In the genomic region with DNA sequence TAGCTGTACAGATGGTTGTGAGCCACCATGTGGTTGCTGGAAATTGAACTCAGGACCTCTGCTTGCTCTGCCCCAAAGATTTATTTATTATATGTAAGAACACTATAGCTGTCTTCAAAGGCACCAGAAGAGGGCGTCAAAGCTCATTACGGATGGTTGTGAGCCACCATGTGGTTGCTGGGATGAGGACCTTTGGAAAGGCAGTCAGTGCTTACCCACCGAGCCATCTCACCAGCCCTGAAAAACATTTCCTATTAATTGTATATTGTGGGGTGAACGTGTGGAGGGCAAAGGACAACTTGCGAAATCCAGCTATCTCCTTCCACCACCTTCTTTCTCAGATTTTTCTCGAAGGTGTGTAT, we compare ENCODE assay signal across 8 mouse cellular contexts. TPM values are rescaled to one million over a fixed set of nuclear protein-coding genes. Genes with fewer than 3 reads are reported as not detected.
DNase-seq lines count a peak whose midpoint lies in the region; ATAC-seq and TF ChIP-seq lines count a peak whose summit lies in the region.

No protein-coding gene starts in this region.

- peak overlapping the region; percentile 74 for H3K9ac ChIP-seq in MEL (ENCODE audit: control insufficient read depth, low read depth, low read length, poor library complexity, severe bottlenecking)
- peak overlapping the region; percentile 59; the same call in 1 of the 2 replicates for H3K9ac ChIP-seq in embryonic facial prominence, embryonic 13.5 days
- no peak overlapping the region for H3K9ac ChIP-seq in intestine, embryonic 15.5 days

- H3K4me3 ChIP-seq in MEL (ENCODE audit: control insufficient read depth in 1 of 2, insufficient read depth in 1 of 2, low read depth in 2 of 2, low read length in 2 of 2): peak overlapping the region; percentile 65 to 70
- H3K4me3 ChIP-seq in embryonic facial prominence, embryonic 13.5 days: peak overlapping the region; percentile 46
- H3K4me3 ChIP-seq in intestine, embryonic 15.5 days (replicated peaks): peak overlapping the region; percentile 36; the same call in 1 of the 2 replicates
- H3K4me3 ChIP-seq in megakaryocyte, embryonic 14.5 days (replicated peaks): peak overlapping the region; percentile 92

- ATAC-seq in embryonic facial prominence, embryonic 13.5 days (ENCODE audit: insufficient number of reproducible peaks, insufficient read depth, low FRiP score, low TSS enrichment, low read depth): no peak
- ATAC-seq in intestine, embryonic 15.5 days: peak; percentile 59
- no peak for ATAC-seq in inflammation-experienced regulatory T-cells, adult 6 months

- TF ChIP-seq CTCF in MEL (IDR thresholded peaks at IDR 0.05 in 2 of 3, conservative IDR thresholded peaks at IDR 0.05 in 1 of 3; ENCODE audit: control insufficient read depth in 1 of 3, insufficient read depth in 1 of 3, low read depth in 2 of 3, low read length in 3 of 3, poor library complexity in 1 of 3, severe bottlenecking in 1 of 3): peak in 2 of 3 experiments; percentile 68 to 75; a peak in 4 of 6 replicates

- 4% methylated on average over 6 of the region's 6 CpGs for WGBS in embryonic facial prominence, embryonic 13.5 days
- WGBS in intestine, embryonic 15.5 days: 4% methylated on average over 6 of the region's 6 CpGs

- peaks cover 0 to 6% of the 10 kb centered on the region in 2 experiments; a peak in 2 of 4 replicates for H3K36me3 ChIP-seq in MEL (ENCODE audit: control insufficient read depth in 1 of 2, insufficient read depth in 2 of 2, low read length in 2 of 2)
- no peaks in the 10 kb centered on the region for H3K36me3 ChIP-seq in embryonic facial prominence, embryonic 13.5 days
- no peaks in the 10 kb centered on the region for H3K36me3 ChIP-seq in intestine, embryonic 15.5 days
- H3K36me3 ChIP-seq in megakaryocyte, embryonic 14.5 days (replicated peaks; ENCODE audit: low read length): no peaks in the 10 kb centered on the region

- H3K27me3 ChIP-seq in MEL (ENCODE audit: control insufficient read depth in 1 of 2, insufficient read depth in 2 of 2, low read length in 2 of 2): no peaks in the 10 kb centered on the region
- no peaks in the 10 kb centered on the region for H3K27me3 ChIP-seq in embryonic facial prominence, embryonic 13.5 days
- no peaks in the 10 kb centered on the region for H3K27me3 ChIP-seq in intestine, embryonic 15.5 days (replicated peaks)
- peaks cover 4% of the 10 kb centered on the region for H3K27me3 ChIP-seq in megakaryocyte, embryonic 14.5 days (replicated peaks)

- no peaks in the 10 kb centered on the region for H3K9me3 ChIP-seq in MEL (replicated peaks; ENCODE audit: insufficient read depth, low read length)
- no peaks in the 10 kb centered on the region for H3K9me3 ChIP-seq in embryonic facial prominence, embryonic 13.5 days
- no peaks in the 10 kb centered on the region for H3K9me3 ChIP-seq in intestine, embryonic 15.5 days
- H3K9me3 ChIP-seq in megakaryocyte, embryonic 14.5 days: peaks cover 6% of the 10 kb centered on the region

- peak; percentile 29 for DNase-seq in kidney, adult 18-20 months
- no peak for DNase-seq in kidney, adult 8-10 months
- DNase-seq in MEL (ENCODE audit: low read depth, low spot score): peak; percentile 93
- DNase-seq in urinary bladder, adult 18-20 months (ENCODE audit: low spot score in 2 of 2): no peak

- TF ChIP-seq EP300 in MEL (IDR thresholded peaks at IDR 0.05; ENCODE audit: low read depth in 1 of 2, low read length in 2 of 2): no peak

- peaks cover 0 to 6% of the 10 kb centered on the region in 2 experiments; a peak in 2 of 4 replicates for H3K4me1 ChIP-seq in MEL (ENCODE audit: control insufficient read depth in 1 of 2, insufficient read depth in 2 of 2, low read length in 2 of 2)
- H3K4me1 ChIP-seq in embryonic facial prominence, embryonic 13.5 days: peaks cover 17% of the 10 kb centered on the region
- peaks cover 12% of the 10 kb centered on the region for H3K4me1 ChIP-seq in intestine, embryonic 15.5 days (replicated peaks)
- peaks cover 32% of the 10 kb centered on the region for H3K4me1 ChIP-seq in megakaryocyte, embryonic 14.5 days

- H3K4me2 ChIP-seq in embryonic facial prominence, embryonic 13.5 days: peak overlapping the region; percentile 86
- peak overlapping the region; percentile 75 for H3K4me2 ChIP-seq in intestine, embryonic 15.5 days (replicated peaks)

- no peaks in the 10 kb centered on the region; the same call in 1 of the 2 replicates for H3K79me2 ChIP-seq in MEL (ENCODE audit: control insufficient read depth, insufficient read depth, low read length, poor library complexity)

- TF ChIP-seq RAD21 in MEL (IDR thresholded peaks at IDR 0.05; ENCODE audit: low read depth, low read length): peak; percentile 56

- peak overlapping the region; percentile 75 for H3K27ac ChIP-seq in MEL (ENCODE audit: control insufficient read depth, low read depth, low read length)
- no peak overlapping the region for H3K27ac ChIP-seq in embryonic facial prominence, embryonic 13.5 days
- H3K27ac ChIP-seq in intestine, embryonic 15.5 days: peak overlapping the region; percentile 39; the same call in 1 of the 2 replicates

- TF ChIP-seq POLR2A in MEL (IDR thresholded peaks at IDR 0.05; ENCODE audit: control insufficient read depth in 1 of 2, insufficient read depth in 1 of 2, low read depth in 1 of 2, low read length in 2 of 2, poor library complexity in 1 of 2): no peak

TF ChIP-seq in MEL, 35 proteins besides CTCF, POLR2A, EP300 and RAD21 (continues in another document):
- TF ChIP-seq UBTF (IDR thresholded peaks at IDR 0.05; ENCODE audit: borderline replicate concordance, insufficient read depth, low read depth, low read length) (no peak), MAX (IDR thresholded peaks at IDR 0.05; ENCODE audit: low read length) (peak; percentile 87), ELF1 (IDR thresholded peaks at IDR 0.05; ENCODE audit: low read depth, low read length) (no peak), USF1 (IDR thresholded peaks at IDR 0.05; ENCODE audit: low read depth, low read length) (no peak), USF2 (IDR thresholded peaks at IDR 0.05; ENCODE audit: borderline replicate concordance in 1 of 2, insufficient read depth in 1 of 2, low read depth in 1 of 2, low read length in 2 of 2) (no peak), NELFE (IDR thresholded peaks at IDR 0.05; ENCODE audit: low read depth, low read length) (no peak), HCFC1 (IDR thresholded peaks at IDR 0.05; ENCODE audit: low read depth, low read length) (0 out of 2 replicates have a peak, but pooled peaks have one; percentile 43), RCOR1 (IDR thresholded peaks at IDR 0.05; ENCODE audit: low read depth, low read length) (peak; percentile 8; the same call in 1 of the 2 replicates), ETS1 (IDR thresholded peaks at IDR 0.05; ENCODE audit: low read depth, low read length) (0 out of 2 replicates have a peak, but pooled peaks have one; percentile 15), TBP (IDR thresholded peaks at IDR 0.05; ENCODE audit: low read depth, low read length) (0 out of 2 replicates have a peak, but pooled peaks have one; percentile 10), ZNF384 (IDR thresholded peaks at IDR 0.05; ENCODE audit: low read depth, low read length) (peak; percentile 56; the same call in 1 of the 2 replicates), TCF12 (IDR thresholded peaks at IDR 0.05; ENCODE audit: low read depth, low read length) (no peak)

RNA-seq across cellular contexts. Expression of gene Hnf1a, which starts 8.0 kb away (rescaled TPM):
- total RNA-seq in MEL (2012; rRNA removed): 0.08 TPM in 1 of 2 replicates, not detected in the other
- polyA plus RNA-seq in MEL (2012; ENCODE audit: insufficient read depth in 1 of 2, insufficient read length in 2 of 2, low read depth in 1 of 2, low replicate concordance in 2 of 2, missing spikeins in 1 of 2): under 1 TPM in 1 of 2 experiments, not detected in 1; 0.28 TPM
- 0.26 TPM in 1 of 2 replicates, not detected in the other for polyA plus RNA-seq in embryonic facial prominence, embryonic 13.5 days (2015; fragmentation: Nextera tagmentation; extraction: Ambion mirVana)
- polyA plus RNA-seq in intestine, embryonic 15.5 days (2015; fragmentation: Nextera tagmentation; extraction: Ambion mirVana): 18.0 and 18.6 TPM in 2 replicates
- polyA plus RNA-seq in megakaryocyte, embryonic 14.5 days (2012; ENCODE audit: insufficient read depth, low replicate concordance): not detected in 2 replicates
- polyA plus RNA-seq in inflammation-experienced regulatory T-cells, adult 6 months (2017; shearing (Covaris generic)): under 1 TPM in 1 of 3 experiments, not detected in 2; 0.17 TPM

RNA-seq across cellular contexts. Expression of gene Sppl3, which starts 32.1 kb away (rescaled TPM):
- 25.8 and 29.5 TPM in 2 replicates for total RNA-seq in MEL (2012; rRNA removed)
- 10 to 100 TPM in 1 of 2 experiments, not detected in 1; 50.9 TPM for polyA plus RNA-seq in MEL (2012; ENCODE audit: insufficient read depth in 1 of 2, insufficient read length in 2 of 2, low read depth in 1 of 2, low replicate concordance in 2 of 2, missing spikeins in 1 of 2)
- polyA plus RNA-seq in embryonic facial prominence, embryonic 13.5 days (2015; fragmentation: Nextera tagmentation; extraction: Ambion mirVana): 18.2 and 18.6 TPM in 2 replicates
- 16.8 and 23.6 TPM in 2 replicates for polyA plus RNA-seq in intestine, embryonic 15.5 days (2015; fragmentation: Nextera tagmentation; extraction: Ambion mirVana)
- 8.1 and 18.2 TPM in 2 replicates for polyA plus RNA-seq in megakaryocyte, embryonic 14.5 days (2012; ENCODE audit: insufficient read depth, low replicate concordance)
- 10 to 100 TPM; 13.6 to 17.2 (median 15.0) TPM for polyA plus RNA-seq in inflammation-experienced regulatory T-cells, adult 6 months (2017; shearing (Covaris generic))

RNA-seq across cellular contexts. Expression of gene 2210016L21Rik, which starts 36.9 kb away (rescaled TPM):
- total RNA-seq in MEL (2012; rRNA removed): 14.4 and 16.2 TPM in 2 replicates
- 10 to 100 TPM in 1 of 2 experiments, not detected in 1; 46.1 TPM for polyA plus RNA-seq in MEL (2012; ENCODE audit: insufficient read depth in 1 of 2, insufficient read length in 2 of 2, low read depth in 1 of 2, low replicate concordance in 2 of 2, missing spikeins in 1 of 2)
- 69.2 and 72.6 TPM in 2 replicates for polyA plus RNA-seq in embryonic facial prominence, embryonic 13.5 days (2015; fragmentation: Nextera tagmentation; extraction: Ambion mirVana)
- 51.3 and 62.7 TPM in 2 replicates for polyA plus RNA-seq in intestine, embryonic 15.5 days (2015; fragmentation: Nextera tagmentation; extraction: Ambion mirVana)
- 16.4 and 35.8 TPM in 2 replicates for polyA plus RNA-seq in megakaryocyte, embryonic 14.5 days (2012; ENCODE audit: insufficient read depth, low replicate concordance)
- polyA plus RNA-seq in inflammation-experienced regulatory T-cells, adult 6 months (2017; shearing (Covaris generic)): 10 to 100 TPM; 33.3 to 49.6 (median 36.0) TPM

RNA-seq across cellular contexts. Expression of gene Oasl1, which starts 55.8 kb away (rescaled TPM):
- 8.2 and 11.5 TPM in 2 replicates for total RNA-seq in MEL (2012; rRNA removed)
- 10 to 100 TPM in 1 of 2 experiments, not detected in 1; 33.3 TPM for polyA plus RNA-seq in MEL (2012; ENCODE audit: insufficient read depth in 1 of 2, insufficient read length in 2 of 2, low read depth in 1 of 2, low replicate concordance in 2 of 2, missing spikeins in 1 of 2)
- 0.48 and 0.56 TPM in 2 replicates for polyA plus RNA-seq in embryonic facial prominence, embryonic 13.5 days (2015; fragmentation: Nextera tagmentation; extraction: Ambion mirVana)
- 1.9 and 2.3 TPM in 2 replicates for polyA plus RNA-seq in intestine, embryonic 15.5 days (2015; fragmentation: Nextera tagmentation; extraction: Ambion mirVana)
- 6.4 TPM in 1 of 2 replicates, not detected in the other for polyA plus RNA-seq in megakaryocyte, embryonic 14.5 days (2012; ENCODE audit: insufficient read depth, low replicate concordance)
- 1 to 10 TPM; 1.9 to 3.9 (median 2.6) TPM for polyA plus RNA-seq in inflammation-experienced regulatory T-cells, adult 6 months (2017; shearing (Covaris generic))

Comparison
In these comparisons a context has a peak if more than half of its experiments do, and no peak if none do; other contexts are left out.
1. DNase-seq: peak in kidney, adult 18-20 months (single experiment) and MEL (single experiment); none in kidney, adult 8-10 months (0 of 2) and urinary bladder, adult 18-20 months (0 of 2).
2. H3K4me3 ChIP-seq: peak in every context shown above with its lines; median percentile 92 in megakaryocyte, embryonic 14.5 days; 68 in MEL; 46 in embryonic facial prominence, embryonic 13.5 days; 36 in intestine, embryonic 15.5 days.
3. RNA of gene Hnf1a, which starts 8.0 kb away (polyA plus RNA-seq): 18.0 to 18.6 TPM in intestine, embryonic 15.5 days; 0.28 TPM in MEL, 0.17 TPM in inflammation-experienced regulatory T-cells, adult 6 months, 0.26 TPM in embryonic facial prominence, embryonic 13.5 days and not detected in megakaryocyte, embryonic 14.5 days; every median in the first group is over 10 times any median in the second.